15 mouse cellular contexts compared by ENCODE assay signal in the genomic region with DNA sequence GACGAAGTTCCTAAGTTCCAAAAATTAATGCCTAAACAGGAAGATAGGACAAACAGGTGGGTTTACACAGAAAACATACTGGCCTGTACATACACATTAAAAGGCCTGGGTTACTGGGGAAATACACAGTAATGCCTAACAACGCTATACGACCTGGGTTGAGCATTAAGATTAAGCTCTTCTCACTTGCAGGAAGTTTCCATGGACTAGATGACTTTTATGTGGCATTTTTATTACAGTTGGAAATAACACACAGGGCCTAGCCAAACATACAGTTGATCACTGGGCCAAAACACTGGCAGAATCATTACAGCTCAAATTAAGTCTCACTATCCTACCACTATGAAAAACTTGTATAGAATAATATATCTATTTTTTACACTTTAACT.
"Had no signal": no experiment of that assay in that cellular context is flagged by ENCODE, and none has a peak within 500 bp of the region (broad histone marks: within the 10 kb centered on the region; RNA-seq: fewer than 3 reads in every experiment).

No protein-coding gene starts in this region.

- H3K4me3 ChIP-seq: neural tube, embryonic 15.5 days; stomach, embryonic 15.5 days had no signal

- DNase-seq: retina, postnatal 1 day; right cerebral cortex, adult 18-20 months; right cerebral cortex, postnatal 14 days; right cerebral cortex, postnatal 25 days; right cerebral cortex, postnatal 4 days; spleen, adult 18-20 months; thymus, adult 18-20 months; thymus, adult 2 months; thymus, postnatal 14 days; thymus, postnatal 25 days; thymus, postnatal 36 days; thymus, postnatal 4 days had no signal

- H3K9ac ChIP-seq: neural tube, embryonic 15.5 days; stomach, embryonic 15.5 days had no signal

- H3K4me1 ChIP-seq: neural tube, embryonic 15.5 days; stomach, embryonic 15.5 days had no signal

- H3K4me2 ChIP-seq: neural tube, embryonic 15.5 days; stomach, embryonic 15.5 days had no signal

- H3K9me3 ChIP-seq: neural tube, embryonic 15.5 days; stomach, embryonic 15.5 days had no signal

- H3K36me3 ChIP-seq: neural tube, embryonic 15.5 days; stomach, embryonic 15.5 days had no signal

- H3K27ac ChIP-seq: neural tube, embryonic 15.5 days; stomach, embryonic 15.5 days; stomach, postnatal 0 days had no signal

- H3K27me3 ChIP-seq: neural tube, embryonic 15.5 days; stomach, embryonic 15.5 days had no signal
